Mouse (Mus musculus) G1E (cell line): ENCODE results near the gene Icos. TPM values are rescaled to one million over a fixed set of nuclear protein-coding genes. Genes with fewer than 3 reads are reported as not detected.

Experiments used
- ATAC-seq: 2 replicates; pipeline ENCODE4 v1.8.0; 2016; ENCODE audit warnings: mild to moderate bottlenecking; ENCODE audit not compliant: insufficient number of reproducible peaks, poor library complexity, low FRiP score, severe bottlenecking; ENCODE audit errors: extremely low read depth
- DNase-seq: peaks from one replicate; pipeline ENCODE4 v3.0.0; 2012; ENCODE audit warnings: low spot score
- H3K27me3 ChIP-seq: 2 replicates; pipeline ENCODE4 v1.6.1; 2012; ENCODE audit warnings: mild to moderate bottlenecking, low read length, inconsistent platforms; ENCODE audit not compliant: insufficient read depth
- H3K36me3 ChIP-seq: replicated peaks from 2 replicates; pipeline ENCODE3; 2012; ENCODE audit warnings: mild to moderate bottlenecking, inconsistent platforms
- H3K4me1 ChIP-seq: 2 replicates; pipeline ENCODE4 v1.6.1; 2012; ENCODE audit warnings: low read depth, low read length, inconsistent platforms, mixed read lengths; ENCODE audit not compliant: insufficient read depth
- H3K4me3 ChIP-seq: 2 replicates; pipeline ENCODE4 v1.5.1; 2012; ENCODE audit warnings: low read depth, mild to moderate bottlenecking, inconsistent platforms, low read length, moderate library complexity, mixed read lengths
- H3K9me3 ChIP-seq: replicated peaks from 2 replicates; pipeline ENCODE4 v1.6.1; 2012; ENCODE audit warnings: inconsistent platforms
- CTCF ChIP-seq: IDR thresholded peaks from 2 replicates; pipeline ENCODE4 v1.5.1; 2012; ENCODE audit warnings: low read depth, low read length, inconsistent platforms, mixed read lengths
- GATA1 ChIP-seq: IDR thresholded peaks from 2 replicates; pipeline ENCODE4 v1.6.1; 2012; ENCODE audit warnings: borderline replicate concordance, low read length, inconsistent platforms, mixed read lengths
- GATA2 ChIP-seq: IDR thresholded peaks from 2 replicates; pipeline ENCODE4 v1.6.1; 2012; ENCODE audit warnings: low read depth, low read length, inconsistent platforms, borderline replicate concordance
- POLR2AphosphoS5 ChIP-seq: IDR thresholded peaks from 2 replicates; pipeline ENCODE4 v1.6.1; 2012; ENCODE audit warnings: low read depth, low read length, inconsistent platforms; ENCODE audit not compliant: insufficient replicate concordance
- TAL1 ChIP-seq: conservative IDR thresholded peaks from 2 replicates; pipeline ENCODE4 v1.6.1; 2012; ENCODE audit warnings: low read depth, low read length, inconsistent platforms, mixed read lengths
- polyA plus RNA-seq: library from polyadenylated mRNA; stranded (reverse); fragments of >175 nt; gene quantifications from 2 replicates; pipeline ENCODE4 v1.2.3, GENCODE M21; 2012
- total RNA-seq, 2 experiments: library from RNA; stranded (forward) in 1 of 2; stranded (reverse) in 1 of 2; fragments of 200-1000 nt in 1 of 2; fragments of >200 nt in 1 of 2; fragmentation: Nextera tagmentation in 1 of 2; gene quantifications; 2 replicates each; pipeline ENCODE4 v1.2.3; 2014 to 2017

Gene Icos
- total and polyA plus RNA-seq, 3 experiments, result 0.33 TPM; not detected in 2

DNA sequence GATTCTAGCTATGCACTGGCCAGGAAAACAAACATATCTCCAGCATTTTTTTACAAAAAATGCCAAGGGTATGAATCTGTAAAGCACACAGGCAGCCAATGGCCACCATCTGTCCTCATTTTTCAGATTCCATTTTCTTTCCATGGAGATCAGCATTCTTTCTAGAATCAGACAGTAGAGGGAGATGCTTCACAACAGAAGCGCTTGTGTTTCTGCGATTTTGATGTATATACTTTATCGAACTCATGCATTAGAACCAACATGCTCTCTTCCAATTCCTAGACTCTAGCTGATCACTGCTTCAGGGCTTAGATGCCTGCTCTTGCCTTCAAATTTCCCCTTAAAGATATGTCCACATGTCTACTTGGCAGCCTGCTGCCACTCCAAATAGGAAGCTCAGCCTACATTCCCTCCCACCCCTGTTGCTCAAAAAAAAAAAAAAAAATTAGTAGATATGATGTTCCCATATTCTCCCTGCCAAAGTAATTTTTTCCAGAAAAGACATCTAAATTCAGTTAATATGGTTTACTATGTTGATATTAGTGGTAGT, 20.4 kb downstream of the Icos start:
- H3K4me3 ChIP-seq, result no peak overlapping the region
- H3K36me3 ChIP-seq, result no peaks in the 10 kb centered on the region
- H3K4me1 ChIP-seq, result no peaks in the 10 kb centered on the region
- H3K9me3 ChIP-seq, result no peaks in the 10 kb centered on the region
- ATAC-seq (no peak), DNase-seq (no peak)
- peaks cover 5% of the 10 kb centered on the region; the same call in 1 of the 2 replicates for H3K27me3 ChIP-seq
- no peak for TF ChIP-seq CTCF

GRCm38 (mm10) chr1:60998689-60999088, 21.0 kb downstream of the Icos start:
- peaks cover 5% of the 10 kb centered on the region; the same call in 1 of the 2 replicates for H3K27me3 ChIP-seq
- ATAC-seq (no peak), DNase-seq (no peak)
- H3K4me1 ChIP-seq, result no peaks in the 10 kb centered on the region
- TF ChIP-seq TAL1 (no peak), GATA1 (no peak), GATA2 (no peak), CTCF (no peak)
- no peaks in the 10 kb centered on the region for H3K9me3 ChIP-seq
- H3K36me3 ChIP-seq, result no peaks in the 10 kb centered on the region
- H3K4me3 ChIP-seq, result no peak overlapping the region

DNA sequence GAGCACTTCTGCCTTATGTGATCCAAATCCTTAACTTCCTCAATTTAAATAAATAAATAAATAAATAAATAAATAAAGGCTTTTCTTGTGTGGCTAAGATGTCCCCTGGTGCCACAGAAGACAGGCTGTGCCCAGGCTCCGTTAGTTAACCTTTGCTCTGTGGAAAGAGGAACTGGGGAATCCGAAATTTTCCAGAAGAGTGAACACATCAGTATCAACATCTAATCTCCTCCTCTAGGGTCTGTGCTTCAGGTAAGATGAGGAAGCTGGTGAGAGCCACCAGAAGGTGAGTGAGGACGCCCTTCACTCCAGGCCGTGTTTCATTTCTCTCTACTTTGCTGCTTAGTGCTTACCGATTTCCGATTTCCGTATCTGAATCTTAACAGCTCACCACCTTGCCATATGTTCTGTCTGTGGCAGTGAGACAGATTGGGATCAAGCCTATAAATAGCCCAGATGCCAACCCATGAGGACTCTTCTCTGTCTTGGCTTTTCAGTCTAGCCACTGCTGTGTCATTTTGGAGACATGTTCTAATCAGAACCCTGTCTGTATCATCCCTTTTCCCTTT, 24.1 kb downstream of the Icos start:
- H3K9me3 ChIP-seq, result no peaks in the 10 kb centered on the region
- no peak overlapping the region for H3K4me3 ChIP-seq
- TF ChIP-seq GATA1 (no peak), POLR2AphosphoS5 (no peak), GATA2 (no peak), TAL1 (no peak), CTCF (no peak)
- no peaks in the 10 kb centered on the region for H3K36me3 ChIP-seq
- H3K27me3 ChIP-seq, result peaks cover 5% of the 10 kb centered on the region; the same call in 1 of the 2 replicates
- no peak for DNase-seq
- H3K4me1 ChIP-seq, result no peaks in the 10 kb centered on the region
- ATAC-seq, result no peak

DNA sequence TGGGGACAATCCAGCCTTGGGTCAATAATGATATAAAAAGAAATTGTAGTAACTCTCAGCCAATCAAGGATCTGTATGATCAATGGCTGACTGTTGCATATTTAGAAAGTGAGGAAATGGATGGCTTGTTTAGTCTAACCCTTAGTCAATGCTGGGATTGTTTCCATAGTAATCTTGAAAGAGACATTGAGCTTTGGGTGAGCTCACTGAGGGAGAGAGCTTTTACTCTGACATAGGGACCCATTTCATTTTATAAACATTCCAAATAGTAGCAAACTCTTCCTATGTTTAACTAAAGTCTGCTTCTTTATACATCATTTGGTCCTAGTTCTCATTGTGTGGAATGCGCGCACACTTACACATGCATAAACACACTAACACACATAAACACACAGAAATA, 28.5 kb downstream of the Icos start:
- no peak for ATAC-seq
- no peak for TF ChIP-seq GATA1
- TF ChIP-seq POLR2AphosphoS5, result no peak
- no peak for TF ChIP-seq CTCF
- TF ChIP-seq TAL1, result no peak
- no peak for TF ChIP-seq GATA2
- DNase-seq, result no peak
- Histone ChIP-seq H3K4me3 (no peak overlapping the region), H3K9me3 (no peaks in the 10 kb centered on the region), H3K27me3 (peaks cover 2% of the 10 kb centered on the region; the same call in 1 of the 2 replicates), H3K4me1 (no peaks in the 10 kb centered on the region), H3K36me3 (no peaks in the 10 kb centered on the region)

GRCm38 (mm10) chr1:61007516-61007915, 29.8 kb downstream of the Icos start:
- Histone ChIP-seq H3K4me3 (no peak overlapping the region), H3K4me1 (no peaks in the 10 kb centered on the region), H3K9me3 (no peaks in the 10 kb centered on the region), H3K36me3 (no peaks in the 10 kb centered on the region), H3K27me3 (peaks cover 2% of the 10 kb centered on the region; the same call in 1 of the 2 replicates)
- ATAC-seq, result no peak
- no peak for DNase-seq
- TF ChIP-seq TAL1 (no peak), POLR2AphosphoS5 (no peak), CTCF (no peak), GATA2 (no peak), GATA1 (no peak)

GRCm38 (mm10) chr1:61016578-61017118, 38.9 kb downstream of the Icos start:
- H3K27me3 ChIP-seq, result no peaks in the 10 kb centered on the region
- H3K4me1 ChIP-seq, result no peaks in the 10 kb centered on the region
- H3K9me3 ChIP-seq, result no peaks in the 10 kb centered on the region
- H3K4me3 ChIP-seq, result no peak overlapping the region
- DNase-seq (no peak), ATAC-seq (no peak)
- H3K36me3 ChIP-seq, result no peaks in the 10 kb centered on the region
- TF ChIP-seq TAL1, result no peak
- TF ChIP-seq GATA2, result no peak
- no peak for TF ChIP-seq GATA1
- no peak for TF ChIP-seq POLR2AphosphoS5
- TF ChIP-seq CTCF, result no peak
